Mouse (Mus musculus) CH12F3 (cell line): ENCODE data around the gene Zfp280d.

ENCODE experiments used
- in situ Hi-C: fragments of 300-500 bp; cut with MboI; formaldehyde crosslinking; loops from 2 replicates; pipeline ENCODE4 v1.14.3; 2020; ENCODE audit warnings: low sequenced_read_pairs

The Zfp280d gene

DNA sequence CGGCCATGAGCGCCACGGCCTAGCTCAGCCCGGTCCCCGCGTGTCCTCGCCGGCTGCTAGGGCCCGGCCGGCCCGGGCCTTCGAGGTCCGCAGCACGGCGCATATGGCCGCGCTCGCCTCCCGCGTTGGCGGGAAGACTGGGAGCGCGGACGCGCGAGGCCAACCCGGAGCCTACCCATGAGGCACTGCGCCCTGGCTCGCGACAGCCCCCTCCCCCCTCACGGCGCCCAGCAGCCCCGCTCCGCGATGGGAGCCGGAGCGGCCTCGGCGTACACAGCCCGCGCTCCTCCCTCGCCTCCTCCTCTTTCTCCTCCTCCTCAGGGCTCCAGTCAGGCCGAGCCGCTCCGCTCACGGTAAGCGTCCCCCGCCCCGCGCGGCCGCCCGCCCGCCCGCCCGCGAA, at the start of gene Zfp280d:
TSS of gene Zfp280d (plus strand) at position 184 of the 400 bp plus-strand sequence.
- in situ Hi-C loops = no loop called here

DNA sequence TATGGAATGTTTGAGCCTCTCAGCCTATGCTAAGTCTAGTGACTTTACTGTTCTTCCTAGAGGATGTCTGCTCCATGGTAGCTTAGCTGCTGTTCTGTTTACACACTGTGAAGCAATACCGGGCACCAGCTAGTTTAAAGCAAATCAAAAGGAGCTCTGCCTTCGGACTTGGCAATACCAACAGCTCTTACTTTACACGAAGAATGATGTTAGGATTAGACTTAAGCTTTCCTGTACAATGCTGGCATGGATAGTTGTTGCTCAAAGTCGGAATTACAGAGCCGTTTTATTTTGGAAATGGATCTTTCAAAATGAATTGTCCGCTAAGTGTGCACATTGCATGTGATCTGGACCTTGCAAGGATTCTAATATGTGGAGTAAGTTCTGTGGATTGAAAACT, 48.1 kb upstream of the Zfp280d start:
- in situ Hi-C loops = no loop called here

DNA sequence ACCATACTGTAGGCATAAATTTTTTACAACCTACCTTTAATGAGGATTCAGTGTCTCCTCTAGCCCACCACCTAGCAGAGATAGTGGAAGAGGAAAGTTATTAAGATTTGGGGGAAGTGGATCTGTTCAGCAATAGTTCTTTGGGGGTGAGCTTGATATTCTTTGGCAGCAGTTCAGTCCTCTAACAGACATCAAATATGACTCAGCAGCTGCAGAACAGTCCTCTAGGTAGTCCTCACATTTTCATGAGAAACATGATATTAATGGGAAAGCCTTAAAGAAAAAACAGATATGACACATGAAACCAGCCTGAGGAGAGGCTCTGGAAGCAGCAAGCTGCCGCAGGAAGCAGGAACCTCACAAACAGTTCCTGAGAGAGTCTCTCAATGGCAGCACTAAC, 22.0 kb upstream of the Zfp280d start:
- in situ Hi-C loops = no loop called here

DNA sequence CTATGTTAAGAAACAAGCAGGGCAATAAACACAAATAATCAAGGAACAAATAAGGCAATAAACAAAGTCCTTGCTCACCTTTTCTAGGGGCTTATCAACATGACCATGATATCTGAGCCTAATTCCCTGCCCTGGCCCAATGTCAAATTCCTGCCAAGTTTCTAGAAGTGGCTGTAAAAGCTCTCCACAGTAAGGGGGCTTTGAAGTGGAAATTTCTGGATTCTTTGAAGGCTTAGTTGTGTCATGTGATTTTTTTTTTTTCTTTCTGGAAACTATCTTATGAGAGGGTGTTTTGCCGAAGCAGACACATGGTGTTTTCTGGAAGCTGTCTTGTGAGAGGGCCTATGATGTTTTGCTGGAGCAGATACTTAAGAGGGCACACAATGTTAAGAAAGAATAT, 19.4 kb upstream of the Zfp280d start:
- in situ Hi-C loops = no loop called here

DNA sequence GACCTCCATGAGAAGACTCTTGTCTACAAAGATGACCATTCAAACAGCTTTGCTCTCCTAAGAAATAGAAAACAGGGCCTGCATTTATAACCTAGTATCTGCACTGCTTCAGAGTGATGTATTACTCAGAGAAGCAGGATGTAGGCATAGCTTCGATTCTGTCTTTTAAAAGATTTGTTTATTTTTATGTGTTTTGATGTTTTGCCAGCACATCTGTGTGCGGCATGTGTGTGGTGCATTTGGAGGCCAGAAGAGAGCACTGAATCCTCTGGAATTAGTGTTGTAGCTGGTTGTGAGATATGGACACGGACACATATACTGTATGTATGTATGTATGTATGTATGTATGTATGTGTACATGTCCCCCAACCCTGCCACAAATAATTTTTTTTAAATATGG, 18.0 kb upstream of the Zfp280d start:
- in situ Hi-C loops = no loop called here

DNA sequence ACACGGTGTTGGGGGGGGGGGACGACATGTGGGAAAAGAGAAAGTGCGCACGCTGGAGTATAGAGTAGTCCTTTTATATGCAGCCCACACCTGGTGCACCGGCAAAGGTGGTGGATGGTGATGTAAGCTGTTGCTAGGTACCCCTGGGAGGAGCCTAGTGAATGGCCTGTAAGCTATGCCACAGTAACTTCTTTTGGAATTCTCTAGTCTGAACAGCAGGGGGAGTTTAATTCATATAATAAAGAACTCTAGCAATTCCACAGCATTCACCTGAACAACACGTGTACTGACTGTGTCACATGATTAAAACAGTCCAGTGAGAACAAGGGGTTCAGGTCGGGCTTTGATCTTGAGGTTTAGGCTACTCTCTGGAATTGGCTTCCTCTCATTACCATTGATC, 14.3 kb upstream of the Zfp280d start:
- in situ Hi-C loops = no loop called here

DNA sequence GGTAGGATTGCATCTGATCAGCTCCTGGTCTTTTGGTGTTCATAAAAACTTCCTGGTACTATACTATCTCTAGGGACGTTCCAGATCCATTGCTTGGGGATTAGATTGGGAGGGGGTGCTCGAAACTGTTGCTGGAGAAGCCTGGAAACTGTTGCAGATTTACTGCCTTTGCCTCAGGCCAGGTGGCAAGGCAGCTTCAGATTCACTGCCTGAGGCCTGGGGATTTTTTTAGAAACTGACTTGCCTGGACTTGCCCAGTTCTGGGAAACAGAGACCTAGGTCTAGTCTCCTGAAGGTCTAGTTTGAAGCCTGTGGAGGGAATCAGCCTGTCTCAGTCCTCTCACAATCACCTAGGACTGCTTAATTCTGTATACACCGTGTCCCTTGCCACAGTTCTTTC, 9.8 kb upstream of the Zfp280d start:
- in situ Hi-C loops = no loop called here

DNA sequence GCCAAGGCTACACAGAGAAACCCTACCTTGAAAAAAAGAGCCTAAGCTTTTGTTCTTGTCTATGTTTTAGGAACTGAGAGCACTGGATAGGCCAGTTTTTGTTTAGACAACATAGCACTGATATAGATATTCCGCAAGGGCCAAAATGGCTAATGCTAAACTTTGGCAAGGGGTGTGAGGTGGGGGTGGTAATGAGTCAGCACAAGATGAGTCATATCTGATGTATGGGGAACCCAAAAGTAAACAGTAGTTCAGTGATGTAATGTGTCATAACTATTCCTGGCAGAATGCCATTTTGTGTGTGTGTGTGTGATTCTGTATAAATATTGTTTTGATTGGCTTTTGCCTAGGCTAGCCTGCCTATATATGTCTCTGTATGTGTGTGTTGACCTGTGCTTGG, 4.5 kb upstream of the Zfp280d start:
- in situ Hi-C loops = no loop called here

DNA sequence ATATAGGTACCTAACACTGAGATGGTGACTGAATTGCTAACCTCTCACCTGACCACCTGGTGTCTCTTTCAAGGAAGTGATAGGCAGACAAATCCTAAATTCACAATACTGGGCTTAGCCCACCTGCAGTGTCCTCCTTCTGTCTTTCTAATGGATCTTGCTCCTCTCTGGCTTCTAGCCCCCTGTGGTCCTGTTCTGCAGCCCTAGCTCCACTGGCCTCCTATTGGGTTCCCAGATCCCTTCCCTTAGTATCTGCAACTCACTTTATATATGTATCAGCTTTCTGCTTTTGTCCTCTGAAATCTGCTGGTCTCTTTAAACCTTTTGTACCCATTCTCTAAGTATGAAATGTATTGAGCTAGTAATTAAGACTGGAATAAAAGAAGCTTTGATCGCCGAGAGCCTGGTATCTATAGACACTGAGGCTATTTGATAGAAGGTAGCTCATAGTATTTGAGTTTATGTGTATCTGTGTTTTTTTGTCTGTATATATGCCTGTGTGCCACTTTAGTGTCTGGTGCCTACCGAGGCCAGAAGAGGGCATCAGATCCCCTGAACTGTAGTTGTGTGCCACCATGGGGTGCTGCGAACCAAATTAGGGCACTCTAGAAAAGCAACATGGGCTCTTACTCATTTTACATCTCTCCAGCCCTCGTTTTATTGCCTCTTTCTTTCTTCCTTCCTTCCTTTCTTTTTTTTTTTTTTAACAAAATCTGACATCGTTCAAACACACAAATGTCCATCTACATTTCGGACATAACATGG, 832 bp upstream of the Zfp280d start:
- in situ Hi-C loops = no loop called here

DNA sequence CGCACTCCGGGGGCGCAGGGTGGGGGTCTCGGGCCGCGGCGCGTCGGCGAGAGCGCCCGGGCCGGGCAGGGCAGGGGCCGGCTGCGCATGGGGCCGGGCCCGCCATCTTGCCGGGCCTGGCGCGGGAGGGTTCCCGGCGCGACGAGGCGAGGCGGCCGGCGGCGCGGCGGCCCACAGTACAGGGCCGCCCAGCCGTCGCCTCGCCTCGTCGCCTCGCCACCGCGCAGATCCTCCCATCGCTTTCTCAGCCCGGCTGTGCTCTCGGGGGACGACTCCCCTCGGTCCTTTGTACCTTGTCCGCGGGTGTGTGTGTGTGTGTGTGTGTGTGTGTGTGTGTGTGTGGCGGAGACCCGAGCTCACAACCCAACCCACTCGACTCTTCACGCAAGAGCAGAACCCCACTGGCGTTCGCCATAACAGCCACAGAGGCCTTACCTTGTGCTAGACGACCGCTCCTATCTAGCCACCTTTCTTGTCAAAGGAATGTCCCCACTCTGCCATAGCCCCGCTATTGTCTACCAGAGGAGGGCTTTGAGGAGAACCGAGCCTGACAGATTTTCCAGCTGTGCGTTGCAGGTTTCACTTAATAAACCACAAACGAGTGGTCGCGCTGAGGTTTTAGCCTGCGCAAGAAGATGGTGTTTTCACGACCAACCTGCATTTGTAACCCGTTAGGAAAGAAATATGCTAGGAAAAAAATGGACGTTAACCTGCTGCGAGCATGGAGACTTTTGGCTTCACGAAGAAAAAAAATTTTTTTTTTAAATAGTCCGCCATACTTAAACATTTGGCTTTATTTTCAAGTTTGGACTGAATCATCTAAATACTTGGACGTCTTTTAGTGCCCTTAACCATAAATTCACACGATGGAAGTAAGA, 680 bp downstream of the Zfp280d start:
- in situ Hi-C loops = no loop called here

DNA sequence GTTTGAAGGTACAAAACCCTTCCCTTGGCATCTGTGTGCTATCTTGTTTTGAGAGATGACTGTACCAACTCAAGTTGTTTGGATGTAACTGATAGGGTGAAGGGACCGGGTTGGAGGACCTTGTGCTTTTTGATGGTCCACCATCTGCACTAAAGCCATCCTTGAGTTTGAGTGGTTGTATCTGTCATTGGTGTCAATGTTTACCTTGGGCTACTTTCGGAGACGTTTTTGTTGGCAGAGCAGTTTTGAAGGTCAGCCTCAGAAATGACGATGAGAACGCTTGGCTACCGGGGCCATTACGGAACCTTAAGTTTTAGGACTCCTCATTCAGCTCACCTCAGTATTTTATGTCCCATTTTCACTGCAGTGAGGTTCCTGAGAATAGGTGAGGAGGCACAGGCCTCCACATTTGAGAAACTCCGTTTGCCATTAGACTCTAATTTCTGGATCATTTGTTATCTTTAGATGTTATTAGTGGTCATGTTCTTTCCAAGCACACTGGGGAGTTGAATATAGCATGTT, 1.4 kb downstream of the Zfp280d start:
- in situ Hi-C loops = no loop called here

DNA sequence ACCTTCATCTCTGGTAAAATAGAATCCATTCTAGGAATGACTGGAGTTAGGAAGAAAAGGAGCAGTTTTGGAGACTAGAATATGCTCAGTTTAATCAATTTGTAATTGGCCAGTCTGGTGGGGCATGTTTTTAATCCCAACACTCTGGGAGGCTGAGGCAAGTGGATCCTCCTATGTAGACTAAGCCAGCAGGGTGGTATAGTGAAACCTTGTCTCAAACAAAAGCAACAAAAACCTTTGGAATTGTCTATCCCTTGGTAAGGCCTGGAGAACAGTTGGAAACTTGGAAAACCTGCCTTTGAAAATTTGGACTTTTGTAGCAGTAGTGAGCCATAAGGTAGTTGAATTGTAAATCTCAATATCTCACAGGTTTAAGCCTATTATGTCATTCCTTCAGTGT, 2.3 kb downstream of the Zfp280d start:
- in situ Hi-C loops = no loop called here

DNA sequence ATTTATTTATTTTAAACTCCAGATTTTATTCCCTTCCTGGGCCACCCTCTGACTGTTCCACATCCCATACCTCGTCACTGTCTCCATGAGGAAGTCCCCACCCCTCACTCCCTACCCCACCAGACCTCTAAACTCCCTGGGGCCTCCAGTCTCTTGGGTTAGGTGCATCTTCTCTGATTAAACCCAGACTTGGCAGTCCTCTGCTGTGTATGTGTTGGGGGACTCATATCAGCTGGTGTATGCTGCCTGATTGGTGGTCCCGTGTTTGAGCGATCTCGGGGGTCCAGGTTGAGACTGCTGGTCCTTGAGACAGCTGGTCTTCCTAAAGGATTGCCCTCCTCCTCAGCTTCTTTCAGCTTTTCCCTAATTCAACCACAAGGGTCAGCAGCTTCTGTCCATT, 5.3 kb downstream of the Zfp280d start:
- in situ Hi-C loops = no loop called here

DNA sequence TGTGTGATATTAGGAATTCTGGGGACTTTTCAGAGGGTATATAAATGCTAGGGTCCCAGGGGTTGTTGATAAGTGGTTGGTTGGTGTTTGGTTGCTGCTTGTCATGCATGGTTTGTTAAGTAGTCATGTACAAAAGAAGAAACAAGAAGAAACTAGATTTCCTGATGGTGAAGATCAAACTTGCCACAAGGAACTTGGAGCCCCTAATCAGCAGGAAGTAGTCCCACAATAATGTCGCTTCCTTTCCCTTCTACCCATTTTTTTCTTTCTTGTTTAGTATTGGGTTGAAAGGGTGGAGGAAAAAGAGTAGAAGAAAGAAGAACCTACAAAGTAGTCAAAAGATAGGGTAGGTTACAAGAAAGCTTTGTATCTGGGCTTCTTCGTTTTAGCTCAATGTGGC, 13.0 kb downstream of the Zfp280d start:
- in situ Hi-C loops = no loop called here

DNA sequence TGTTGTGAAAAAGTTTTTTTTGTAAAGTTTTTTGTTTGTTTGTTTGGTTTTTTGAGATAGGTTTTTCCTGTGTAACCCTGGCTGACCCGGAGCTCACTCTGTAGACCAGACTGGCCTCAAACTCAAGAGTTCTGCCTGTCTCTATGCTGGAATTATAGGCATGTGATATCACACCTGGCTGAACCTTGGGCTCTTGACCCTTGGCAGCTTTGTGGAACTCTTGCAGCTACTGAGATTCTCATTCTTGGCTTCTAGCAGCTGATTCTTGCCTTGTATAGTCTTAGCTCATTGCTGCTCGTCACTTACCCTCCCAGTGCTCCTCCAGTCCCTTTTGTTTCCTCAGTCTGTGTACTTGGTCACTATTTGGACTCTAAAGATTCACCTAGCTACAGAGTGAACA, 13.6 kb downstream of the Zfp280d start:
- in situ Hi-C loops = no loop called here

DNA sequence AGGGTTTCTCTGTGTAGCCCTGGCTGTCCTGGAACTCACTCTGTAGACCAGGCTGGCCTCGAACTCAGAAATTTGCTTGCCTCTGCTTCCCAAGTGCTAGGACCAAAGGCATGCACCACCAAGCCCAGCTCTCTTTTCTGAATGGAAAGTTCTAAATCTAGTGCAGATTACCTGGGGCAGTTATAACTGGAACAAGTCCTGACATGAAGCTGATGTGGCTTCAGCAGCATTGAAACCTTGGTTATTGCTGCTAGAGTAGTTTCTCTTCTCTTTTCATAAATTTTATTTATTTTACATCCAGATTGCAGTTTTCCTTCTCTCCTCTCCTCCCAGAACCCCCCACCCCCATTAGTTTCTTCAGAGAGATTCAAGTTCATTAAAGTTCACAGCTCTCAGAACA, 14.4 kb downstream of the Zfp280d start:
- in situ Hi-C loops = no loop called here

DNA sequence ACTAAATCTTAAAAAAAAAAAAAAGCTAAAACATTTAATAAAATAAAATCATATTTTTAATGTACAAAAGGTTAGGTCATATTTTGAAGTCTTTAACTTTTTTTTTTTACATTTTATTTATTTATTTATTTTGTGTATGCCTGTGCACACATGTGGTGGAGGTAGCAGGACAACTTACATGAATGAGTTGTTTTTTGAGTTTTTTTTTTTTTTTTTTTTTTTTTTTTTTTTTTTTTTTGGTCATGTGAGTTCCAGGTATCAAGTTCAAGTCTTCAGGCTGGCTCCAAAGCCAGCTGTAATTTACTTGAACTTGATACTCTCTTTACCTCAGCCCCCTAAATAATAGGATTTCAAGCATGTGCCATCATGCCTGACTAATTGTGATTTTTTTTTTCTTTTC, 19.4 kb downstream of the Zfp280d start:
- in situ Hi-C loops = no loop called here

DNA sequence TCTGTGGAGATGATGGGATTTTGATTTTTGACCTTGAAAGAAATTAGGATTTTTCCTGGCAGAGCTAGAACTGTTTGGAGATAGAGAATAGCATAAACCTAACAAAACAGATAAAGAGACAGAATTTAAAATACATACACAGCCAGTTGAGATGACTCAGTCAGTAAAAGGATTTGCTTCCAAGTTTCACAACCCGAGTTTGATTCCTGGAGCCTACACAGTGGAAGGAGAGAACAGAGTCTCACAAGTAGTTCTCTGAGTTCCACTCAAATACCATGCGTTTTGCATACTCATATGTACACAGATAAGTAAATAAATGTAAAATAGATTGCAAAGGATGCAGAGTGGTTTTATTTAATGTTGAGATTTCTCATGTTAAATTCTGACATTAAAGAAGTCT, 35.1 kb downstream of the Zfp280d start:
- in situ Hi-C loops = no loop called here

DNA sequence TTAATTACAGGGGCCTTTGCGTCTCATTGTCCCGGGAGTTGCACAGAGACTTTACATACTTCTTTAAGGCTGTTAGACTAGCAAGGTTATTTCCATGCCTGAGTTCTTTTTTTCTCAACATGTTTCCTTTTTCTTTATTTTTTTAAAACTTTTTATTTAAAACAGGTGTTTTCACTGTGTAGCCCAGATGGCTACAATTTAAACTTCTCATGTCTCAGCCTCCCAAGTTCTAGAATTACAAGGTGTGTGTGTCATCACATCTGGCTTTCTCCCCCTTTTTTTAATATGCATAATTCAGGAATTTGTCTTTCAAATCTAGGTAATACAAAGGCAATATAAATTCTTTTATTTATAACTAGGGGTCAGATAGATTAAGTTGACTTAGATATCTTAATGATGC, 58.6 kb downstream of the Zfp280d start:
- in situ Hi-C loops = no loop called here

DNA sequence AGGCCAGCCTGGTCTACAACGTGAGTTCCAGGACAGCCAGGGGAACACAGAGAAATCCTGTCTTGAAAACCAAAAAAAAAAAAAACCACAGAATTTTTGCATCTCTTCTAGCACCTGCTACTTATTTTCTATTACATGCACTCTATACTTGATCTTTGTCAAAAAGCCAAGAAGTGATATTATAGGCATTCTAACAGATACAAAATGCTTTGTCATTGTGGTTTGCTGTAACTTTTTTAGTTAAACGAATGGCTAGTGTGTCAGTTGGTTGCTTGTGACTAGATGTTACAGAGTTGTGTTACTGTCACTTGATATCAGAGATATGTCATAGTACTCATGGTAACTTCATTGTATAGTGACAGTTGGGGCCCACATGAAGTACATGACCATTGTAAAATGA, 61.4 kb downstream of the Zfp280d start:
- in situ Hi-C loops = no loop called here

DNA sequence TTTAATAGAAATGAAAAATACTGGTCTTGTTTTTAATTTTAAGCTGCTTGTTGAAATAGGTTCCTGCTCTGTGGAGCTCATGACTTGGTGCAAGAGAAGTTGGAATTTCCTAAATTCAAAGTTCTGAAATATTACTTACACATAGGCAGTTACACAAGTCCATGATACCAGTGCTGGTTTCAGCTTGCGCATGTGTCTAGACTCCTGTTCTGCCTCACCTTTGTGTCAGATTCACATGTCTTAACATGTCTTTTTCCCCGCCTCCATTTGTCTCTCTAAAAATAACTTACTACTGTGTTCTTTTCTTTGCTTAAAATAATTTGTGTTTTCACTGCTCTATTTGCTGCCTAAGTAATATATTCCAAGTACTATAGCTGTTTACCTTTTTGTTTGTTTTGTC, 64.5 kb downstream of the Zfp280d start:
- in situ Hi-C loops = no loop called here

DNA sequence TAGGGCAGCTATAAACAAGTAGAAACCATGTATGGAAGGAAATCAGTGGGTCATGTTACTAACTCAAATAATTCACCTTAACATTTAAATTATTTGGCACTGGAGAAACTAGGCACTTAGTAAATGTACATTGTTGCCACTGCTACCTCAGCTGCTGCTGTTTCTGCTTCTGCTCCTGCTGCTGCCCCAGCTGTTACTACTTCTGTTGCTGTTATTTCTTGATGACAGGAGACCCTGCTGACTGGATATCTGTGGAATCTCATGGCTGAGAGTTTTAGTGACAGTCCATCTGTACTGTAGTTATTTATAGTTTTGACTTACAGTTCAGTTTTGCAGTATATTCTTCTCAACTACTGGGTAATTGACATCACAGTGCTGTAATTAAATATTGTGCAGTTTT, 69.2 kb downstream of the Zfp280d start:
- in situ Hi-C loops = no loop called here
